Mouse (Mus musculus) C2C12 (cell line): ENCODE data around the gene Cdc73.

ENCODE experiments used
- CEBPB ChIP-seq: IDR thresholded peaks from one replicate; pipeline ENCODE4 v1.6.1; 2011; ENCODE audit warnings: low read depth, mild to moderate bottlenecking, control low read depth, moderate library complexity
- CTCF ChIP-seq: IDR thresholded peaks from one replicate; pipeline ENCODE4 v1.5.1; 2011; ENCODE audit not compliant: control insufficient read depth, insufficient read depth, insufficient read length
- FOSL1 ChIP-seq: IDR thresholded peaks from one replicate; pipeline ENCODE4 v1.8.0; 2011; ENCODE audit warnings: mild to moderate bottlenecking, low read length; ENCODE audit not compliant: poor library complexity, insufficient read depth, severe bottlenecking
- MAX ChIP-seq: IDR thresholded peaks from one replicate; pipeline ENCODE4 v1.6.1; 2011; ENCODE audit warnings: mild to moderate bottlenecking, control low read depth
- MYOD1 ChIP-seq: IDR thresholded peaks from one replicate; pipeline ENCODE4 v1.6.1; 2011; ENCODE audit warnings: low read depth; ENCODE audit not compliant: control insufficient read depth, insufficient read length
- MYOG ChIP-seq: IDR thresholded peaks from one replicate; pipeline ENCODE4 v1.6.1; 2011; ENCODE audit not compliant: control insufficient read depth, insufficient read length; ENCODE audit errors: extremely low read depth
- USF1 ChIP-seq: IDR thresholded peaks from one replicate; pipeline ENCODE4 v1.6.1; 2011; ENCODE audit warnings: low read depth, mild to moderate bottlenecking, control low read depth, moderate library complexity

GRCm38 (mm10) chr1:143709966-143710626 is 7.4 kb upstream of the Cdc73 start:
- no peak for TF ChIP-seq CTCF
- TF ChIP-seq USF1 = no peak
- TF ChIP-seq MYOG = no peak
- TF ChIP-seq MYOD1 = no peak
- TF ChIP-seq MAX = no peak
- no peak for TF ChIP-seq CEBPB
- TF ChIP-seq FOSL1 = no peak
